Mouse (Mus musculus): Measurements from ENCODE around the gene Lap3.

DNA sequence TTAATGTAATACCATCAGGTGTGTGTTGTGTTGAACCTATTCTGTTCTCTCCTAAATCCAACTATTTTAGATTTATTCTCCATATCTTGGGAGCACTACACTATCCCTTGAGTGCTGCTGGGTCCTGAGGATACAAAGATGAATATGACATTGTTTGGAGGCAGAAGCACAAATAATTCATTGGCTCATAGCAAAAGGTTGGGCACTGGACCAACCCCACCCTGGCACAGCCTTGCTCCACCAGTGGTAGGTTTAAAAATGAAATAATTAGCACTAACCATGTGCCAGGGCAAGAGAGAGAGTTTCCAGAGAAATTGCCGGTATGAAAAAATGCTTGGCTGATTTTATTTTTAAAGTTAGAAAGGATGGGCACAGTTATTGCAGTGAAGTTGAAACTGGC, 19.7 kb upstream of the Lap3 start:
- TF ChIP-seq CTCF (IDR thresholded peaks at IDR 0.05; ENCODE audit: low read depth) (no peak), EP300 (IDR thresholded peaks at IDR 0.05; ENCODE audit: low read depth) (no peak)
